Mouse (Mus musculus) cerebellum, adult 2 months (tissue): ENCODE measurements at regions not wholly inside any gene's neighbourhood (a gene's known extent, or its start where the extent isn't known, plus 50 kb on each side); places are given as distances from the start of the nearest gene placed in this dataset.
"Not testable (repeated sequence)": the region's sequence is repeated elsewhere in the genome, so short reads cannot be mapped to it uniquely, and the experiment has no call there.

Experiments used
- DNase-seq, 2 experiments: peaks; one replicate each; pipeline ENCODE4 v3.0.0; 2021
- H3K27ac ChIP-seq: fragments of 200-500 bp; 2 replicates; pipeline ENCODE4 v1.5.1; 2012; ENCODE audit warnings: low read length, control low read depth, inconsistent platforms; ENCODE audit not compliant: insufficient read depth
- H3K27me3 ChIP-seq: fragments of 200-500 bp; 2 replicates; pipeline ENCODE4 v1.6.1; 2012; ENCODE audit warnings: inconsistent platforms, mild to moderate bottlenecking, low read length, moderate library complexity; ENCODE audit not compliant: control insufficient read depth, insufficient read depth
- H3K4me1 ChIP-seq: fragments of 200-500 bp; 2 replicates; pipeline ENCODE4 v1.6.1; 2011; ENCODE audit warnings: low read length; ENCODE audit not compliant: control insufficient read depth, insufficient read depth
- H3K4me3 ChIP-seq: fragments of 200-500 bp; replicated peaks from 2 replicates; pipeline ENCODE3; 2011; ENCODE audit warnings: mild to moderate bottlenecking, low read depth, low read length, control low read depth; ENCODE audit not compliant: insufficient read depth
- CTCF ChIP-seq: fragments of 200-500 bp; IDR thresholded peaks from 2 replicates; pipeline ENCODE4 v1.5.1; 2011; ENCODE audit warnings: low read depth, mild to moderate bottlenecking, control low read depth, low read length, moderate library complexity, borderline replicate concordance; ENCODE audit not compliant: insufficient read depth
- POLR2A ChIP-seq: fragments of 200-500 bp; IDR thresholded peaks from 2 replicates; pipeline ENCODE4 v1.6.1; 2011; ENCODE audit warnings: low read length, control low read depth, borderline replicate concordance; ENCODE audit not compliant: insufficient read depth
- WGBS: fragments of 180-500 bp; shearing (Covaris S2); methylation state at CpG from one replicate; pipeline ENCODE4 v1.1.7; 2018; 5-methylcytosine and 5-hydroxymethylcytosine counted together

GRCm38 (mm10) chr8:39954924-39955323, 720.0 kb upstream of the Adam24 start:
- no peaks in the 10 kb centered on the region for H3K4me1 ChIP-seq
- TF ChIP-seq CTCF, result no peak
- TF ChIP-seq POLR2A, result no peak
- H3K27me3 ChIP-seq, result no peaks in the 10 kb centered on the region; the same call in 1 of the 2 replicates
- 44% methylated on average over 4 of the region's 4 CpGs for WGBS
- no peak for DNase-seq
- no peak overlapping the region for H3K27ac ChIP-seq
- no peak overlapping the region for H3K4me3 ChIP-seq

- Histone ChIP-seq H3K4me1 (no peaks in the 10 kb centered on the region), H3K4me3 (no peak overlapping the region), H3K27ac (no peak overlapping the region), H3K27me3 (no peaks in the 10 kb centered on the region)
- no peak for TF ChIP-seq CTCF
- DNase-seq, result no peak
- 94% methylated on average over 1 of the region's 1 CpGs for WGBS
Measured at GRCm38 (mm10) chr8:40005207-40005837, 669.6 kb upstream of the Adam24 start.

- no peak overlapping the region for H3K4me3 ChIP-seq
- WGBS, result 94% methylated on average over 5 of the region's 5 CpGs
- H3K4me1 ChIP-seq, result no peaks in the 10 kb centered on the region
- DNase-seq, result no peak
- H3K27ac ChIP-seq, result no peak overlapping the region
- H3K27me3 ChIP-seq, result no peaks in the 10 kb centered on the region
- TF ChIP-seq POLR2A (no peak), CTCF (no peak)
Measured at GRCm38 (mm10) chr8:40019281-40019943, 655.5 kb upstream of the Adam24 start.

GRCm38 (mm10) chr8:40064145-40064544, 610.7 kb upstream of the Adam24 start:
- Histone ChIP-seq H3K4me1 (no peaks in the 10 kb centered on the region), H3K27ac (no peak overlapping the region), H3K4me3 (no peak overlapping the region), H3K27me3 (no peaks in the 10 kb centered on the region)
- TF ChIP-seq POLR2A (no peak), CTCF (no peak)
- no peak for DNase-seq

- no peak for DNase-seq
- H3K4me3 ChIP-seq, result no peak overlapping the region
- 90% methylated on average over 2 of the region's 2 CpGs for WGBS
- H3K27me3 ChIP-seq, result no peaks in the 10 kb centered on the region
- H3K4me1 ChIP-seq, result no peaks in the 10 kb centered on the region
- TF ChIP-seq CTCF, result no peak
- TF ChIP-seq POLR2A, result no peak
- H3K27ac ChIP-seq, result no peak overlapping the region
Measured at GRCm38 (mm10) chr8:40071131-40071530, 603.7 kb upstream of the Adam24 start.

GRCm38 (mm10) chr8:40080976-40081375, 593.9 kb upstream of the Adam24 start:
- not testable (repeated sequence) for DNase-seq

GRCm38 (mm10) chr8:40084129-40084528, 590.7 kb upstream of the Adam24 start:
- Histone ChIP-seq H3K27ac (no peak overlapping the region), H3K4me3 (no peak overlapping the region), H3K27me3 (no peaks in the 10 kb centered on the region), H3K4me1 (no peaks in the 10 kb centered on the region)
- TF ChIP-seq CTCF, result no peak
- no peak for TF ChIP-seq POLR2A
- DNase-seq, result no peak
- WGBS, result 80% methylated on average over 1 of the region's 1 CpGs

More at GRCm38 (mm10) chr8:40080976-40081375, 593.9 kb upstream of the Adam24 start:
- H3K27ac ChIP-seq, H3K4me3 ChIP-seq, H3K4me1 ChIP-seq, H3K27me3 ChIP-seq: not testable (repeated sequence)

GRCm38 (mm10) chr8:40089377-40089776, 585.5 kb upstream of the Adam24 start:
- Histone ChIP-seq H3K4me1 (no peaks in the 10 kb centered on the region), H3K27me3 (no peaks in the 10 kb centered on the region), H3K27ac (no peak overlapping the region), H3K4me3 (no peak overlapping the region)
- 87% methylated on average over 4 of the region's 4 CpGs for WGBS
- no peak for DNase-seq
- no peak for TF ChIP-seq POLR2A
- TF ChIP-seq CTCF, result no peak
